Mouse (Mus musculus) liver, postnatal 0 days (tissue): ENCODE data around the gene Gja10. TPM values are rescaled to one million over a fixed set of nuclear protein-coding genes. Genes with fewer than 3 reads are reported as not detected.

ENCODE experiments used
- ATAC-seq: fragments of 200-750 bp; cut with Nextera tagmentation; 2 replicates; pipeline ENCODE4 v1.8.0; 2017; ENCODE audit warnings: mild to moderate bottlenecking, moderate library complexity
- DNase-seq: peaks from one replicate; pipeline ENCODE4 v3.0.0-alpha.2; 2016
- H3K27ac ChIP-seq: fragments of 300-500 bp; sonication (generic); 2 replicates; pipeline ENCODE4 v1.5.1; 2014; ENCODE audit warnings: antibody characterized with exemption, moderate library complexity, mild to moderate bottlenecking, low read depth
- H3K27me3 ChIP-seq: fragments of 300-500 bp; sonication (generic); 2 replicates; pipeline ENCODE4 v1.6.1; 2014; ENCODE audit warnings: low read length, control low read depth, mixed read lengths; ENCODE audit not compliant: insufficient read depth
- H3K36me3 ChIP-seq: fragments of 300-500 bp; sonication (generic); replicated peaks from 2 replicates; pipeline ENCODE4 v1.6.1; 2014; ENCODE audit warnings: mild to moderate bottlenecking, control low read depth, low read length, moderate library complexity, mixed read lengths; ENCODE audit not compliant: insufficient read depth
- H3K4me1 ChIP-seq: fragments of 300-500 bp; sonication (generic); 2 replicates; pipeline ENCODE4 v1.6.1; 2014; ENCODE audit warnings: antibody characterized with exemption, mild to moderate bottlenecking, control low read depth; ENCODE audit not compliant: insufficient read depth
- H3K4me2 ChIP-seq: fragments of 300-500 bp; sonication (generic); 2 replicates; pipeline ENCODE4 v1.6.1; 2014; ENCODE audit warnings: low read depth, mild to moderate bottlenecking, low read length, moderate library complexity, mixed read lengths
- H3K4me3 ChIP-seq: fragments of 300-500 bp; sonication (generic); 2 replicates; pipeline ENCODE4 v1.5.1; 2014; ENCODE audit warnings: low read depth, low read length
- H3K9ac ChIP-seq: fragments of 300-500 bp; sonication (generic); replicated peaks from 2 replicates; pipeline ENCODE4 v1.6.1; 2014; ENCODE audit warnings: mild to moderate bottlenecking, moderate library complexity
- H3K9me3 ChIP-seq: fragments of 300-500 bp; sonication (generic); 2 replicates; pipeline ENCODE4 v1.6.1; 2016; ENCODE audit warnings: mild to moderate bottlenecking, control low read depth, low read length, mixed read lengths
- CTCF ChIP-seq: sonication (generic); IDR thresholded peaks from 2 replicates; pipeline ENCODE4 v1.5.1; 2016; ENCODE audit warnings: antibody characterized with exemption, low read depth
- EP300 ChIP-seq: IDR thresholded peaks from 2 replicates; pipeline ENCODE4 v1.6.1; 2016; ENCODE audit warnings: antibody characterized with exemption, low read depth, mild to moderate bottlenecking
- WGBS: fragments of 180-500 bp; shearing (Covaris S2); extraction: QIAGEN DNeasy Blood & Tissue Kit; methylation state at CpG from one replicate; pipeline ENCODE4 v1.1.7; 2014; ENCODE audit not compliant: insufficient replicate concordance; 5-methylcytosine and 5-hydroxymethylcytosine counted together
- polyA plus RNA-seq: library from polyadenylated mRNA; unstranded; fragments of >200 nt; fragmentation: Nextera tagmentation; extraction: Ambion mirVana; gene quantifications from 2 replicates; pipeline ENCODE4 v1.2.1, GENCODE M21; 2015

The Gja10 gene
- polyA plus RNA-seq, 1 experiment from 2014 or later = 0.21 TPM

DNA sequence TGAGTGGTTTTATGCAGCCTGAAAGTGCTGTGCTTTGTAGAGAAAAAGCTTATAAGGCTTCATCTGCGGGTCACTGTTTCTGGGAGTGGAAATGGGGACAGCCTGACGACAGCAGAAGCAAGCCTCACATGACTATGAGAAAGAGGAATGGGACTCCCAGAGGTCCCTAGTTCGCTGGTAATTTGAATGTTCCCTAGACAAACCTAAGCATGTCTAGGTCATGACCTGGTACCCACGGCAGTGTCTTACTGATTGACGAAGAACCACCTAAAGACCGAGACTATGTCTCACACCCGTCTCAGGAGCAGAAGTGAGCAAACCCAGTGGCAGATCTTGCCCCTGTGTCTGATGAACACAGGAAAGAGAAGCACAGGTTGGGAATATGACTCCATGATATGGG is 38.1 kb downstream of the Gja10 start:
- WGBS = 68% methylated on average over 7 of the region's 7 CpGs
- no peaks in the 10 kb centered on the region for H3K9me3 ChIP-seq
- H3K36me3 ChIP-seq = peaks cover 11% of the 10 kb centered on the region
- peak overlapping the region; percentile 40 for H3K27ac ChIP-seq
- DNase-seq (no peak), ATAC-seq (peak; percentile 39; the same call in 1 of the 2 replicates)
- H3K4me3 ChIP-seq = no peak overlapping the region
- no peak overlapping the region for H3K9ac ChIP-seq
- H3K4me1 ChIP-seq = peaks cover 10% of the 10 kb centered on the region
- H3K4me2 ChIP-seq = no peak overlapping the region
- TF ChIP-seq CTCF (no peak), EP300 (no peak)
- no peaks in the 10 kb centered on the region for H3K27me3 ChIP-seq

DNA sequence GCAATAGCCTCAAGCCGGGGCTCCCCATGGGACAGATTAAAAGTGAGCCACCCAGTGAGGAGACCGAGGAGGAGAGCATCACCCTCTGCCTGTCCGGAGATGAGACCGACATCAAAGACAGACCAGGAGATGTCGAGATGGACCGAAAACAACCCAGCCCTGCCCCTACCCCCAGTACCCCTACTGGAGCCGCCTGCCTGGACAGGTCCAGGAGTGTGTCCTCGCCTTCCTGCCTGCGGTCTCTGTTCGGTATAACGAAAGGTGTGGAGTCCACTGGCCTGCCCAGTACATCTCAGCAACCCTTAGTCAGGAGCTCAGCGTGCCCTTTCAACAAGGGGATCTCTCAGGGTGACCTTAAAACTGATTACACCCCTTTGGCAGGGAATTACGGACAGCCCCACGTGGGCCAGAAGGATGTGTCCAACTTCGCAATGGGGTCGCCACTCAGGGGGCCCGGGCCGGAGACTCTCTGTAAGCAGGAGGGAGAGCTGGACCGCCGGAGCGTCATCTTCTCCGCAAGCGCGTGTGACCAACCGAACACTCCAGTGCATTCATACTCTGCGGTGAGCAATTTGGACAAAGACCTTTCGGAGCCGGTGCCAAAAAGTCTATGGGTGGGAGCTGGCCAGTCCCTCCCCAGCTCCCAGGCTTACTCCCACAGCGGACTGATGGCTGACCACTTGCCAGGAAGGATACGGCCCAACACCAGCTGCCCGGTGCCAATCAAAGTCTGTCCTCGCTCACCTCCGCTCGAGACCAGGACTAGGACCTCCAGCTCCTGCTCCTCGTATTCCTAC is 40.0 kb downstream of the Gja10 start:
- Histone ChIP-seq H3K4me3 (no peak overlapping the region), H3K4me1 (peaks cover 10% of the 10 kb centered on the region), H3K36me3 (peaks cover 11% of the 10 kb centered on the region), H3K9ac (no peak overlapping the region), H3K9me3 (no peaks in the 10 kb centered on the region), H3K4me2 (no peak overlapping the region), H3K27ac (peak overlapping the region; percentile 22; the same call in 1 of the 2 replicates), H3K27me3 (no peaks in the 10 kb centered on the region)
- DNase-seq = no peak
- ATAC-seq = no peak
- 92% methylated on average over 35 of the region's 35 CpGs for WGBS
- TF ChIP-seq CTCF (no peak), EP300 (no peak)

DNA sequence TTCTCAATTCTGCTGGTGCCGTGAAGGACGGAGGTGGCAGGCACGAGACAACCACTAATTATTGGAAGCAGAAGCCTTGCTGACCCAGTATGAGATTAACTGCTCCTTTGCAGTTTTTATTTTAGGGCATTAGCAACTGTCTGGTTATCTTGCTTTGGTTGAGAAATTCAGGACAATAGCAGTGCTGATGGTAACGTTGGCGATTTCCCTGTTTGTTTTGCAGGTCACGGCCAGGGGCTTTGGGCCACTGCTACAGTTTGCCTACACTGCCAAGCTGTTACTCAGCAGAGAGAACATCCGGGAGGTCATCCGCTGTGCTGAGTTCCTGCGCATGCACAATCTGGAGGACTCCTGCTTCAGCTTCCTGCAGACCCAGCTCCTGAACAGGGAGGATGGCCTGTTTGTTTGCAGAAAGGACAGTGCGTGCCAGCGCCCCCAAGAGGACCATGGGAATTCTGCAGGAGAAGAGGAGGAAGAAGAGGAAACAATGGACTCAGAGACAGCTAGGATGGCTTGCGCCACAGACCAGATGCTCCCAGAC is 40.9 kb downstream of the Gja10 start:
- DNase-seq = peak; percentile 57
- H3K9me3 ChIP-seq = no peaks in the 10 kb centered on the region
- H3K4me2 ChIP-seq = no peak overlapping the region
- H3K36me3 ChIP-seq = peaks cover 11% of the 10 kb centered on the region
- H3K9ac ChIP-seq = no peak overlapping the region
- peak overlapping the region; percentile 71 for H3K27ac ChIP-seq
- 43% methylated on average over 12 of the region's 12 CpGs for WGBS
- TF ChIP-seq EP300 = no peak
- peak; percentile 66 for TF ChIP-seq CTCF
- no peak overlapping the region for H3K4me3 ChIP-seq
- no peaks in the 10 kb centered on the region for H3K27me3 ChIP-seq
- ATAC-seq = peak; percentile 81
- H3K4me1 ChIP-seq = peaks cover 10% of the 10 kb centered on the region

DNA sequence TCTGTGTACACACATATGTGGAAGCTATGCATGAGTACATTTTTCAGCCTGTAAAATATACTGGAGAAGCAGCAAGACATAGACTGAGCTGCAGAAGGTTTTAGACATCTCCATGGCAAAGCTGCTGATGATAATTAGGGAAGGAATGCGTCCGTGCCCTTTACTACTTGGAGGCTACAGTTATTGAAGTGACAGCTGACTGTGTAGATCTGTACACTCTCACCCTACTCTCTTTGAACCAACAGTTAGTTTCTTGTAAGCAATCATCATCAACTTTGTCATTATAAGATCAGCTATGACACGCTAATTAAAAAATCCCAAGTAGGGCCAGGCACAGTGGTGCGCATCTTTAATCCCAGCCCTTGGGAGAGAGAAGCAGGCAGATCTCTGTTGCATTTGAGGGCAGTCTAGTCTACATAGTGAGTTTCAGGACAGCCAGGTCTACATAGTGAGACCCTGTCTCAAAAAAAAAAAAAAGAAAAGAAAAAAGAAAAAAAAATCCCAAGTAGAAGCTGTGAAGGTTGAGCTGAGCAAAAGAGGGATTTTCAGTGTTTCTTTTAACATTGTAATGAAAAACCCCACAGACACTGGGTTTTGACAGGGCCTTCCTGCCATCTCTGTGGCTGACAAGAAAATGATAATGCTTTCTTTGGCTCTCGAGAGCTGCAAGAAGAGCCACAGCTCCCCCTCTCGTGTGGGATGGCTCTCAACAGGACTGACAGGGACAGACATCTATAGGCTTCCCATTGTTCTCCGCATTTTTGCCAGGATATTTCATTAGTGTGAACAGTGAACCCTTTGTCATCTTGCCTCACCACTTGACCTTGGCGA is 41.6 kb downstream of the Gja10 start:
- H3K27me3 ChIP-seq = no peaks in the 10 kb centered on the region
- peaks cover 10% of the 10 kb centered on the region for H3K4me1 ChIP-seq
- H3K9me3 ChIP-seq = no peaks in the 10 kb centered on the region
- peaks cover 11% of the 10 kb centered on the region for H3K36me3 ChIP-seq
- peak overlapping the region; percentile 71 for H3K27ac ChIP-seq
- H3K4me2 ChIP-seq = no peak overlapping the region
- 61% methylated on average over 8 of the region's 8 CpGs for WGBS
- DNase-seq (no peak), ATAC-seq (peak; percentile 37; the same call in 1 of the 2 replicates)
- H3K9ac ChIP-seq = no peak overlapping the region
- H3K4me3 ChIP-seq = no peak overlapping the region
- TF ChIP-seq CTCF (peak; percentile 46), EP300 (no peak)

DNA sequence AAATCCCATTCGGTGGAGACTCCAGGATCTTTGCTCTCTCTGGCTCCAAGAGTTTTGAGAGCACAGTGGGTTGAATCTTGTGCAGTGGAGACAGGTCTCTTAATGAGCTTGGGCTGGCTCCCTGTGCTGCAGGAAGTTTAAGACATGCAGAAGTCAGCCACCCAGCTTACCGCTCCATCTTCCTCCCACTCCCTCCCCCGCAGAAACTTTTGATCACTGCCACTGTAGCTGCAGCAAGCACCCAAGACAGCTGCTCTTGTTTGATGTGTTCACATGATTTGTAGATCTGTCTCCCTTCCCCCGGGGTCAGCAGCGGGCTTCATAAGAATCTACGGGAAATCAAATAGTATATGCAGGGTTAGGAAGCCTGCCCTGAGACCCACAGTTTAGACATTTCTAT is 42.3 kb downstream of the Gja10 start:
- Histone ChIP-seq H3K4me3 (no peak overlapping the region), H3K27ac (no peak overlapping the region), H3K36me3 (peaks cover 11% of the 10 kb centered on the region), H3K9ac (no peak overlapping the region), H3K27me3 (no peaks in the 10 kb centered on the region), H3K4me2 (no peak overlapping the region), H3K9me3 (no peaks in the 10 kb centered on the region), H3K4me1 (peaks cover 10% of the 10 kb centered on the region)
- 21% methylated on average over 6 of the region's 6 CpGs for WGBS
- DNase-seq = no peak
- no peak for ATAC-seq
- no peak for TF ChIP-seq EP300

DNA sequence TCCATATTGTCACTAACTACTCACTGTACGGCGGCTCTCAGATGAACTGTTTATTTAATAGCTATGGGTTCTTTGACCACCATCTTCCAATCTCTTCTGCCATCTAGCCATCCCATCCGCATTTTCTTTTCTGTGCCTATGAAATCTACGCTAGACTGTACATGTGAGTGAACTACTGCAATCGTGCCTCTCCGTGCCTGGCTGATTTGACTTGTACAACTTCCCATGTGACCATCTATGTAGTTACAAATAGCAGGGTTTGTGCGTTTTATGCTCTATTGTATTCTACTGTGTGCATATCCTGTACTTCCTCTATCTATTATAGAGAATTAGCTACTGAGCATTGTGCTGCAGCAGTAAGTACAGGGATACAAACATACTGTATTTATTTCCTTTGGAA is 47.1 kb downstream of the Gja10 start:
- Histone ChIP-seq H3K27me3 (no peaks in the 10 kb centered on the region), H3K4me1 (no peaks in the 10 kb centered on the region), H3K27ac (no peak overlapping the region), H3K4me3 (no peak overlapping the region), H3K9ac (no peak overlapping the region), H3K36me3 (no peaks in the 10 kb centered on the region), H3K4me2 (no peak overlapping the region), H3K9me3 (no peaks in the 10 kb centered on the region)
- TF ChIP-seq EP300 (no peak), CTCF (no peak)
- ATAC-seq (no peak), DNase-seq (no peak)
- 71% methylated on average over 7 of the region's 7 CpGs for WGBS
